Mouse (Mus musculus) spleen, adult 2 months (tissue): ENCODE measurements around the gene Parvg. TPM values are rescaled to one million over a fixed set of nuclear protein-coding genes. Genes with fewer than 3 reads are reported as not detected.
A peak's percentile ranks its signal among the peaks of the same experiment; 100 is the strongest.
"Not testable (repeated sequence)": the region's sequence is repeated elsewhere in the genome, so short reads cannot be mapped to it uniquely, and the experiment has no call there.

Source experiments
- DNase-seq, 2 experiments: peaks; one replicate each; pipeline versions ENCODE4 v3.0.0 to v3.0.0-alpha.2; 2012 to 2021; ENCODE audit warnings: low spot score in 2 of 2, low read depth in 1 of 2
- H3K27ac ChIP-seq: fragments of 200-500 bp; 2 replicates; pipeline ENCODE4 v1.5.1; 2012; ENCODE audit warnings: low read length, inconsistent platforms; ENCODE audit not compliant: insufficient read depth
- H3K27me3 ChIP-seq: fragments of 200-500 bp; 2 replicates; pipeline ENCODE4 v1.6.1; 2012; ENCODE audit warnings: mild to moderate bottlenecking, moderate library complexity, low read length, inconsistent platforms; ENCODE audit not compliant: control insufficient read depth, insufficient read depth
- H3K36me3 ChIP-seq: fragments of 200-500 bp; 2 replicates; pipeline ENCODE4 v1.6.1; 2012; ENCODE audit warnings: mild to moderate bottlenecking, low read length, inconsistent platforms; ENCODE audit not compliant: control insufficient read depth, insufficient read depth
- H3K4me1 ChIP-seq: fragments of 200-500 bp; 2 replicates; pipeline ENCODE4 v1.6.1; 2011; ENCODE audit warnings: inconsistent platforms; ENCODE audit not compliant: control insufficient read depth, insufficient read depth, insufficient read length
- H3K4me3 ChIP-seq: fragments of 200-500 bp; 2 replicates; pipeline ENCODE4 v1.5.1; 2011; ENCODE audit warnings: mild to moderate bottlenecking, inconsistent platforms; ENCODE audit not compliant: insufficient read depth, insufficient read length; ENCODE audit errors: extremely low read depth
- CTCF ChIP-seq: fragments of 200-500 bp; IDR thresholded peaks from 2 replicates; pipeline ENCODE4 v1.5.1; 2011; ENCODE audit warnings: mild to moderate bottlenecking, inconsistent platforms; ENCODE audit not compliant: insufficient read depth, insufficient read length, insufficient replicate concordance; ENCODE audit errors: extremely low read depth
- POLR2A ChIP-seq: fragments of 200-500 bp; IDR thresholded peaks from 2 replicates; pipeline ENCODE4 v1.6.1; 2011; ENCODE audit warnings: low read depth, low read length, inconsistent platforms
- WGBS: fragments of 180-500 bp; shearing (Covaris S2); methylation state at CpG from one replicate; pipeline ENCODE4 v1.1.7; 2018; 5-methylcytosine and 5-hydroxymethylcytosine counted together
- polyA plus RNA-seq: library from polyadenylated mRNA; depleted of rRNA; stranded (reverse); fragments of >200 nt; gene quantifications from 2 replicates; pipeline ENCODE4 v1.2.3, GENCODE M21; 2012

Gene Parvg
- polyA plus RNA-seq, 1 experiment, result 75.0 TPM

DNA sequence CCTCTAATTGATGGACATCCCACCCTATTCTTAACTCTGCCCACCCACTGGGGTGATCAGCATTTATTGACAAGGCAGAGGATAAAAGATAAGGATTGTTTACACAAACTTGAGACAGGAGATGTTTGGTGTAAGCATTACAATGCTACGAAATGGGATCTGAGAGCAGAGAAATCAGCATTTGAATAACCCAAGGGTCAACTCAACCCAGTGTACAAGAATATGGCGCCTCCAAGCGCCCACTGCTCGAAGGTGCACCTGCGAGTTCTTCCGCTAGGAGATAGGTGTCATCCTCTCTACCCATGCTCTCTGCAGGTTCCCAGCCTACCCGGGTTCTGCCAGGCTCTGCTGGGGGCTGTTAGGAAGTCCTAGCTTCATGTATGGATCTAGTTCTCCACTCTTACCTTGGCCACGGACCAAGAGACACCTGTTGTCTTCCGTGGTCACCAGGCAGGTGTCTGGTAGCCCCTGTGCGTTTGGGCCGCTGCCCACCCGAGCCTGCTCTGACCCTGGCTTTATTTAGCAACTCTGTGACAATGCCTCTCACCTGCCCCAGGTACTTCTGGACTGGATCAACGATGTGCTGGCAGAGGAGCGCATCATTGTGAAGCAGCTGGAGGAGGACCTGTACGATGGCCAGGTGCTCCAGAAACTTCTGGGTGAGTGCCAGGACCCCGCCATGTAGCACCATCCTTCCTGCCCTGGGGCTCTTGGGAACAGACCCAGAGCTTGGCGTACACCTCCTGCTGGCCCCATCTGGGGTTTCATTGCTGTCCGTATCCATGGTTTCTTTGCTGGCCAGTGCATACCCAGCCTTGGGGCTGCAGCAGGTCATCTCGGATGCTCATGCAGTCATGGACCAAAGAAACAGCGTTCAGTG, 41.4 kb upstream of the Parvg start:
- H3K36me3 ChIP-seq, result no peaks in the 10 kb centered on the region
- H3K4me1 ChIP-seq, result no peaks in the 10 kb centered on the region
- TF ChIP-seq CTCF (no peak), POLR2A (no peak)
- no peak overlapping the region for H3K27ac ChIP-seq
- DNase-seq, result no peak
- WGBS, result 88% methylated on average over 20 of the region's 20 CpGs
- H3K27me3 ChIP-seq, result no peaks in the 10 kb centered on the region
- H3K4me3 ChIP-seq, result no peak overlapping the region

DNA sequence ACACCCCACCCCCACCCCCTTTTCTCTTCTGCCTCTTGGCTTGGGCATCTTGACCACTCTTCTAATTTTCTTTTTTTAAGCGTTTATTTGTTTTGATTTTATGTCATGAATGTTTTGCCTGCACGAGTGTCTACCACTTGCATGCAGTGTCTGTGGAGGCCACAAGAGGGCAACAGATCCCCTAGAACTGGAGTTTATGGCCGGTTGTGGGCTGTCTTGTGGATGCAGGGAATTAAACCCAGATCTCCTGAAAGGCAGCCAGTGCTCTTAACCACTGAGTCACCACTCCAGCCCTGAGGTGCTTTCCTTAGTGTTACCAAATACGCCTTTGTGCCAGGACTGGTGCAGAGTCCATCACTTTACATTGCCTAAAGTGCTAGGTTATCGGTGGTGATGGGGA, 39.8 kb upstream of the Parvg start:
- Histone ChIP-seq H3K27ac (no peak overlapping the region), H3K27me3 (no peaks in the 10 kb centered on the region), H3K4me1 (no peaks in the 10 kb centered on the region; the same call in 1 of the 2 replicates), H3K36me3 (no peaks in the 10 kb centered on the region), H3K4me3 (no peak overlapping the region)
- WGBS, result 56% methylated on average over 5 of the region's 5 CpGs
- peak; percentile 21 to 64 for DNase-seq
- TF ChIP-seq CTCF (peak; percentile 77; the same call in 1 of the 2 replicates), POLR2A (no peak)

DNA sequence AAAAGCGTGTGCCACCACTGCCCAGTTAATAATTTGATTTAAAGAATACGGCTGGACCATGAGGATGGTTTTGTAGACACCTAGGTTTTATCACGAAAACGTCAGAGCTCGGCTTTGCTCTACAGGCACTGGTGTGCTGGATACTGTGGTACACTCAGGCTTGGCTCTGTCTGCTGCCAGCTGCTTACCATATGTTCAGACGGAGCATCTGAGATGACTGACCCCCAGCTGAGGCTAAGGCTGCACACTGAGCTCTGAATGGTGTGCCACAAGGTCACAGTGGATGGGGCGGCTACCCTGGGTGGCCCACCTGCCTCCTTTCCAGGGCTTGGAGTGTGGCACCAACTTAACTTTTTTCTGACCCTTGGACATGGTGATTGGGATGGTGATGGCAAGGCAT, 38.4 kb upstream of the Parvg start:
- DNase-seq, result no peak
- TF ChIP-seq CTCF, result no peak
- no peak for TF ChIP-seq POLR2A

DNA sequence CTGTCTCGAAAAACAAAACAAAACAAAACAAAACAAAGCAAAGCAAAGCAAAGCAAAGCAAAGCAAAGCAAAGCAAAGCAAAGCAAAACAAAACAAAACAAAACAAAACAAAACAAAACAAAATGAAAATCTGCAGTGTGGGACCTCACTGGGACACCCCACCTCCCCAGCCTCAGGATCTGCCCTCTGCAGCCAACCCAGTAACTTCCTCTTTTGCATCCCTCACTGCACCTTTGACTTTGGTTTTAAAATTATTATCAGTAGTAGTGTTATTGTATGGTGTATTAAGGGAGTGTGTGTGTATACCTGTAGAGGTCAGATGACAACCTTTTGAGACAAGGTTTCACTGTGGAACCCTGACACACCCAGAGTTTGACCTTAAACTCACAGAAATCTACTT, 34.9 kb upstream of the Parvg start:
- DNase-seq, H3K27me3 ChIP-seq, H3K4me3 ChIP-seq, H3K4me1 ChIP-seq, H3K36me3 ChIP-seq, H3K27ac ChIP-seq: not testable (repeated sequence)
- WGBS, result 76% methylated on average over 1 of the region's 1 CpGs

More for the DNA sequence above, 38.4 kb upstream of the Parvg start:
- 92% methylated on average over 7 of the region's 7 CpGs for WGBS
- H3K4me3 ChIP-seq, result no peak overlapping the region
- H3K27ac ChIP-seq, result no peak overlapping the region
- no peaks in the 10 kb centered on the region for H3K27me3 ChIP-seq
- H3K4me1 ChIP-seq, result no peaks in the 10 kb centered on the region; the same call in 1 of the 2 replicates
- H3K36me3 ChIP-seq, result no peaks in the 10 kb centered on the region

DNA sequence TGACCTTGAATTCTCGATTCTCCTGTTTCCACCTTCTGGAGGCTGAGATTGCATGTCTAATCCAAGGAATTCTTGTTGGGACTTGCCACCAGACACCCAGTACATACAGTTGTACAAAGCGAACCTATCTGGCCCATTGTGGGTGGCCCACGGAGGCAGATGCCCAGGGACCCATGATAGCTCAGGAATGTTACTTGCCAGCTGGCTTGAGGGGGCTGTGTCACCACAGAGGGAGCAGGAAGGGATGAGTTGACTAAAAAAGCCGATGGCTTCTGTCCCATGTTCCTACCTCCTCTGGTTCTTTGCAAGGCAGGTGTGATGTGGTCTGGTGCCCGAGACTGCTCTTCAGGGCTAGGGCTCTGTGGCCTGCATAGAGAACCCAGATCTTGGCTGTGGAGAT, 32.7 kb upstream of the Parvg start:
- Histone ChIP-seq H3K36me3 (no peaks in the 10 kb centered on the region), H3K4me1 (no peaks in the 10 kb centered on the region; the same call in 1 of the 2 replicates), H3K27ac (no peak overlapping the region), H3K4me3 (no peak overlapping the region), H3K27me3 (no peaks in the 10 kb centered on the region)
- WGBS, result 90% methylated on average over 5 of the region's 5 CpGs
- TF ChIP-seq POLR2A (no peak), CTCF (no peak)
- no peak for DNase-seq

DNA sequence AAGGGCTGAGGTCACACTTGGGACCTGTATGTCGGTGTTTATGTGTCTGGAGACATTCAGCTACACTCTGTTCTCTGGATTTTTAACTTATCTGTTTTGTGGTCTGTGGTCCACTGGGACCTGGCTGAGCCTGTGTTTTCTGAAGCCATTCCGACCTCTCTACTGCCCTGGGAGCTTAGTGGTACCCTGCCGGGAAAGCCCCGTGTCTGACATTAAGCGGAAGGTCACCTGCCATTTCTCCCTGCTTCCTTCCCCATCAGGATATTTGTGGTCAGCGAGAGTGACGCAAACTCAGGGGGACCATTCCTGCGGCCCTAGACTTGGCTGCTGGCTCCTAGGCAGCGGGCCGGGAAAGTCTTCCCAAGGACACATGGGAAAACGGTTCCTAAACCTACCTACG, 30.2 kb upstream of the Parvg start:
- Histone ChIP-seq H3K4me1 (no peaks in the 10 kb centered on the region; the same call in none of the 2 replicates), H3K27ac (no peak overlapping the region), H3K36me3 (no peaks in the 10 kb centered on the region), H3K4me3 (no peak overlapping the region), H3K27me3 (no peaks in the 10 kb centered on the region)
- TF ChIP-seq CTCF, result no peak
- TF ChIP-seq POLR2A, result no peak
- WGBS, result 44% methylated on average over 12 of the region's 12 CpGs
- DNase-seq, result no peak

DNA sequence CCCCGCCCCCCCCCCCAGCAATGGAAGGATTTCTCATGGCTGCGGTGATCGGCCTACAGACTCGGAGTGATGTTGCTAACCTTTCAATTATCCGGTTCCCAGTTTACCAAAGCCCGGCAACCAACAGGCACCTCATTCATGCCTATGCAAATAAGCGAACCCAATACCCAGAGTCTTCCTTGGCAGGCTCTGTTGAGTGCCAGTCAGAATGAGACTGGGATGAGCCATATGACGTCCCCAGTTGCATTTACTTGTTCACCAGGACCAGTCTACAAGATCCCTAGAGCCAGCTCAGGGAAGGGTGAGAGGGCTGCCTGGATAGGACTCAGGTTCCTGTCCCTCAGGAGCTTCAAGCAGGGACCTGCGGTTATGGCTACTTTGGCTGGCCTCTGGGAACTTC, 29.4 kb upstream of the Parvg start:
- WGBS, result 95% methylated on average over 9 of the region's 9 CpGs
- H3K4me3 ChIP-seq, result no peak overlapping the region
- no peak for DNase-seq
- H3K36me3 ChIP-seq, result no peaks in the 10 kb centered on the region
- no peak overlapping the region for H3K27ac ChIP-seq
- no peaks in the 10 kb centered on the region for H3K27me3 ChIP-seq
- TF ChIP-seq POLR2A (no peak), CTCF (no peak)
- peaks cover 2% of the 10 kb centered on the region; the same call in 1 of the 2 replicates for H3K4me1 ChIP-seq
